Mouse (Mus musculus): Measurements from ENCODE around the gene Fastk.

Gene Fastk

DNA sequence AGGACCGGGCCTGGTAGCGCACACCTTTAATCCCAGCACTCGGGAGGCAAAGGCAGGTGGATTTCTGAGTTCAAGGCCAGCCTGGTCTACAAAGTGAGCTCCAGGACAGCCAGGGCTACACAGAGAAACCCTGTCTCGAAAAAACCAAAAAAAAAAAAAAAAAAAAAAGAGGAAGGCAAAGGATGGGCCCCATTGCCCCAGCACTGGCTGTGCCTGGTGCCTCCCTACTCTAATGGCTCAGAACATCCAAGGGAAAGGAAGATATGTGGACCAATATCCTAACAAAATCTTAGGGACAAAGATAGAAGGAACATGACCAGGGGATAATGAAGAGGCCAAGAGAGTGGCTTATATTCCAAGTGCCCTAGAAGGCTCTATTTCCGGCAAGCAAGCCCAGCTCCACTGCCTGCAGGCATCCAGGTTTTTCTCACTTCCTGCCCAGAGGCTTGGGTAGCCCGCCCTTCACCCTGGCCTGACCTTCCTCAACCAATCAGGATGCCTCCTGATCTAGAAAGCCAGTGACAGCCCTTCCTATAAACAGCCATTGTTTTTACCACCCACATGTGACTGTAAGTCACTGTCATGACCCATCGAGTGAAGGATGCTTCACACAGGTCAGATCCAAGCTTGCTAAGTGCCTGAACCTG lies 56.0 kb downstream of the Fastk start:
- DNase-seq = no peak
